Mouse (Mus musculus): ENCODE measurements at regions not wholly inside any gene's neighbourhood (a gene's known extent, or its start where the extent isn't known, plus 50 kb on each side); places are given as distances from the start of the nearest gene placed in this dataset.

DNA sequence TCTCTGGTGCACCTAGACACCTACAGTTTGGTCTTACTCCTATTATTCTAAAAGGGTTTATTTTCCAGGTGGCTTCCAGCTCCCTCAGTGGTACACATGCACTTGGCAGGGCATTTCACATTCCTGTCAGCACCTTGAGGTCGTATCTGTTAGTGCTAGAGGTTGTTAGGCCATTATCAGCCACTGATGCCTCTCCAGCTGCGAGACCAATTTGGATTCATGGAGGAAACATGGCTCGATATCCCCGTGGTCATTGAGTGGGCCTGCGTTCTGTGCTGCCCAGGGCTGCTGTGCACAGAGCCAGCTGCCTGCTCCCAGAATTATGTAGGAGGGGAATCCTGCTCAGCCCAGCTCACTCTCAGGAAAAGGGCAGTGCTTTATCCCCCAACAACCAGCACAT, 60.1 kb upstream of the Irx1 start:
- no peak for DNase-seq

DNA sequence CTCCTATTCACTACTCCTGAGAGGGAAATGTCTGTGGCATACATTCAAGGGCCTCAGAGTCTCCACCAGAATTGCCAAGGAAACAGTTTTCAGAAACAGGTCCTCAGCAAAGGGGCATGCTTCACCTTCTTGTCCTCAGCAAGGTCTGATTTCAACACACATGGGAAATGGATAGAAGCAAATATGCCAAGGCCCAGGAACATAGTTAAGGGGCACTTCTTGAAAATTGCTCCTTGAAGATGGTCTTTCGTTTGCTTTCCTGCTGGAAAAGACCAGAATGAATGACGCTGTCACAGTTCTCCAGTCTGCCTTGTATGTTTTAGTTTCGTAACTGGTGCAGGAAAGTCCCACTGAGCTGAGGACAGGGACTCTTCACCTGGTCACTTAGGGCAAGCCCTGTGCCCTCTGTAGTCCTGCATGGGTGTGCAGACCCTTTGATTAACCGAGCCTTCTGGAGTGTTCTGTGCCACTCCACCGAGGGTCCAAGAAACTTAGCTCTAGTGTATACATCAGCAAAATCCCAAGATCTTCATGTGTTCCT, 80.5 kb upstream of the Irx1 start:
- DNase-seq: no peak

DNA sequence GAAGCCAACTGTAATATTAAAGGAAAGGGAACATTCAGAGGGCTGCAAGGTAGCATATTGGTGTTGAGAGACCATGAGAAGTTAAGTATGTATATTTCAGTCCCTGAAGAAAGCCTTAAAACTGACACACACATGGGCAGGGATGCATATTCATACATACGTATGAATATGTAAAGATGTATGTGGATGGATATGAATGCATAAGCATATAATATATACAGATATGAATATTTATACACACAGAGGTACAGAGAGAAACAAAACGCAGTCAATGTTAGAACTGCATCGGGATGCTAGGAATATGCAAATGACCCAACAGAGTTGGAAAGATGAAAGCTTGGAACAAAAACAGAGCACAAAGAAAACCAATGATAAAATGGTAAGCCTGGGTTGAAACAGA, 92.9 kb upstream of the Irx1 start:
- DNase-seq: no peak

DNA sequence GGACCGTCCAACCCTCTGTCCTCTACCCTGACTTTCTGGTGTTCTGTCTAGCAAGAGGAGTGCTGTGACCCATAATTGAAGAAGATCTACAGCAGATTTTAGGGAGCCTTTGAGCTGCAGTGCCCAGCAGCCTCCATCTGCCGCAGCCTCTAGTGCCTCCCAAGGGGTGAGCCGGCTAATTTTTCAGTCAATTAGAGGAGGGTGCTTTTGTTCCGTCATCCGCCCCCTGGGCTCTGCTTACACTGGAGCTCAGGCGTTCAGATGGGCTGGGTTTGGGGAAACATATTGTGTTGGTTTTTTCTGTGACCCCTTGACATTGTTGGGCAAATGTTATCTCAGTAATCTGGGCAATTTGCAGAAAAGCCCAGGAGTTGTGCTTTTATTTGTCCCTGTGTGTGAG, 98.1 kb upstream of the Irx1 start:
- no peak for DNase-seq

DNA sequence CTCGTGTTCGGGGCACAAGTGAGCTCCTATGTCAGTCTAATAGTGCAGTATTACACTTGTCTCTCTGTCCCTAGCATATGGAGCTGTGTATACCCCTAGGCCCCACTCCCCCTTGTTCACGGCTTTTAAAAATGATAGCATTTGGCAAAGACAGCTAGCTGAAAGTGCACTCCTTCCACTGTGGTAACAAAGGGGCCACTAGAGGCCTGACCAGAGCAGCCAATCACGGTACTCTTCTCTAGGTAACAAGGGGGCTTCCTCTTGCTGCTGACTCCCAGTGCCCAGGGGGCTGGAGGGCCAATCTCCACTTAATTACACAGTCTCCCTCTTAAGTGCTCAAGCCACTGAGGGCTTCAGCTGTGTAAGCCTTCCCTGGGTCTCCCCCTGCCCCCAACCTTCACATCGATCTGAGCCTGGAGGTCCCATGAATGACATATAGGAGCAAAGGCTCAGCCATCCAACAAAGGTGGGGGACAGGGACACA, 99.8 kb upstream of the Irx1 start:
- DNase-seq: no peak

DNA sequence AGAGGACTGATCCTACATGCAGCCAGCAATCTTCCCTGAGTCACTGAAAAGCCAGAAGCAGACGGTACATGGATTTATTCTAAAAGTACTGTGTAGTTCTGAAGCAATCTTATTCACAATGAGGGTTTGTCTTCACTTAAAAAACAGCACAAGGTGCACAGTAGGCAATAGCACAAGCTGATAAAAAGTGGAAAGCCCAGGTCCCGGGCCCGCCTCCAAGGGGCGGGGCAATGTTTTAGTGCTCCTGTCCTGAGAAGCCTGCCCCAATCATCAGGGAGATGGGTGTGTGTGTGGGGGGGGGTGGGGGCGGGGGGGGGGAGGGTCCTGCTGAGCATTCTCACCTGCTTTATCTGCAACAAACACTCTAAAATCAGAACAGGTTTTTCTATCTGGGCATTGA, 133.1 kb upstream of the Irx1 start:
- DNase-seq: no peak

DNA sequence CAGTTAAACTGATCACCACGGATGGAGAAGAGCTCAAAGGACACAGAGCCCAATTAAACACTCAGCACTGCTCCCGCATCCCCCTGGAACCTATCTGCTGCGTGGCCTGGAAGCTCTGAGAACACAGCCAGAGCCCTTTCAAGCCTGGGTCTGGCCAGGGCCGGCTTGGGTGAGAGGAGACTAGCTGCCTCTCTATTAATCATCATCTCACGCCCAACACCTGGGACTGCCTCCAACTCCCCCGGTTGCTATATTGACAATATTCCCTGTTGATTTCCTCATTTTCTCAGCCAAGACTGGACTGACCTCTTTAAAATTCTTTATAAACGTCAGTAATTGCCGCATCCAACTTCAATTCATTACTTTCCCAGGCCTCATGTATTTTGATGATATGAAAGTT, 133.7 kb upstream of the Irx1 start:
- peak; percentile 2 for DNase-seq

DNA sequence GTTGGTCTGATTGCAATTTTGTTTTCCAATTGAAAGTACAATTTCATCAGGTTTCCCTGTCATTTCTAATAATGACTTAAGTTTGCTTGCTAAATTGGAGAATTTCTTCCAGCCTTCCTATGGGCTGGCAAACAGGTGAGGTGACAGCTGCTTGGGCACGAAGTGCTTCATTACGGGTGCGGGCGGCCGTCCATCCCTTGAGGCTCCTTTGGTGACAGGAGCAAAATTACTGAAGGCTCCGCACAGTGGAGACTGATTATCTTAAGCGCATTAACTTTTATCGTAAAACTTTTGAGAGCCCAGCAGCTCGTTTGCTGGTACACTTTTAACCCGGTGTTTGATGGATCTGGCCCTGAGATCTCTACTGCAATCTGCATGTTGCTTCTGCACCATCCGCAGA, 134.3 kb upstream of the Irx1 start:
- DNase-seq: no peak

DNA sequence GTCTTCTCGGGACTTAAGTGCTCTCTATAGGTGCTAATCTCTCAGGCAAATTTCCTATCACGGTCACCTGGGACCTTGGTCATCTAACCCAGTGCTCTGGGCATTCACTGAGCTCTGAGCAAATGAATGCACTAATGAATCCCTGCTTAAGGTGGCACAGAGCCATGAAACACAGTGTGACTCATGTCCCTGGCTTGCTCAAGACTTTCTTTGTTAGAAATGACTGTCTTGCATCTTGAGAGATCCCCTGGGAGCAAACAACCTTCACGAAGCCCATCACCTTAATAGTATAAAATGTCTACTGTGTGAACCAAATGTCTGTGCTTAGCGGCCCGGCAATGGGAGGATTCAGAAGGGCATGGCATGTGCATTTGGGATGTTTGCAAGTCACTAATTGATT, 137.2 kb upstream of the Irx1 start:
- DNase-seq: no peak

DNA sequence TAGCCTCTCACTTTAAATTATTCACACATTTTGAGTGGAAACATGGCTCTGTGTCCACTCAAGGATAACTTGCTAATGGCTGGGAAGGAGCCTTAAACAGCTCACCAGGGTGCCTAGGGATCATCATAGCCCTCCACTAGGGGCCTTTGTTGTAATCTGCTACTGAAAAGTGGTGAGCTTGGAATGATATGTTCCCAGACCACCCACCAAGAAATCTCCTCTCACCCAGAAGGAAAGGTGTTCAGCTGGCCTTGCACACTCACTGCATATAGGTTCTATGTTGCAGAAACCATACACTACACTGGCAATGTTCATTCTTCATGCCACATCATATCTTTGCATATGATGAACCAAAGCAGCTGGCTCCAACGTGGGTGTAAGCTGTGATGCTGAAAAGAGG, 145.1 kb upstream of the Irx1 start:
- no peak for DNase-seq

DNA sequence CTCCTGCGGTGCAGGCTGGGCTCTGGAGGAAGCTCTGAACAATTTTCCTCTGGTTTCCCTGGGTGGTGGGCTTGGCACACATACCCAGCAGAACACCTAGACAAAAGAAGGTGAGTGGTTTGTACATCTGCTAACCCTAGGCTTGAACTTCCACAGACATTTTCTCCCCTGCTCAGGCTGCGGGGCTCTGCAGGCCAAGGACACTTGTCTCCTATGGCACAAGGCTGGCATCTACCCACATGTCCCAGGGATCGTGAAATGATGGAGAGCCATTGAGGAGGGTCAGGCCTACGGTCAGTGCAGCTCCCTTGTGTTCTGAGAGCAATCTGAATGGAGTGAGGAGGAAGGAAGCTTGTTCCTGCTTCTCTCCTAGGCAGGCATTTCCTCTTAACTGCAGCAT, 150.4 kb upstream of the Irx1 start:
- DNase-seq: no peak

DNA sequence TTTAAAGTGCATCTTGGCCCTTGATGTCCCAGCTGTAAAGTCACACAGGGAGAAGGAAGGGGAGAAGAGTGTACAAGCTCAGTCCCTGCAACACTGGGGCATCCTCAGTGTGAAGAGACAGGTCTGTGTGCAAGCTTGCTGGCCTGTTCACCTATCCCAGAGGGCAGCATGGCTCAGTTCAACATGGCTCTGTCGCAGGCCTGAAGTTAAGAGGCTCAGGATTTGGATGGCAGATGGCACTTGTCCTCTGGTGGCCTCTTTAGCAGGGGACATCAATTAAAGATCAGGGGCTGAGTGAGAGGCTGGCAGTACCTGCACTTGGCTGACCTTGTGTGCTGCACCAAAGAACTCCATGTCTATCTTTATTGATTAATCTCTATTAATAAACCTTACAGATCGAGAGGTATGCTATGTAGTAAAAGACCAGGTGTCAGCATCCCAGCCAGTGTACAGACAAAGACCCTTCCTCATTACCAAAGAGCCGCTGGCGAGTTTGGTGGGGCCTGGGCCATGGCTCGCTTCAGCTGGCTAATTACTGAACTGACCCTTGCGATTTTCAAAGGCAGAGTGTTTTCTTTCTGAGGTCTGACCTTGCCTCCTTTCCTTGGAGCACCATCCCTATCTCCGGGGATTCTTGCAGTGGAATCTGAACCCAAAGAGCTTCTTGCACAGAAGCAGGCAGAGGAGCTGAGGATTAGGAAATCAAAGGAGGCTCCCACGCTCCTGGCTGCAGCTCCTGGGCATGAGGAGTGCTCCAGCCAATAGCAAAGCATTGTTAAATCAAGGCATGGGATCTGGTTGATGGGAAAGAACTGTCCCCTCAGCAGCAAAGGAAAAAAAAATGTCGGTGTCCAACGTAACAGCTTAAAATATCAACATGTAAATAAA, 151.5 kb upstream of the Irx1 start:
- no peak for DNase-seq

DNA sequence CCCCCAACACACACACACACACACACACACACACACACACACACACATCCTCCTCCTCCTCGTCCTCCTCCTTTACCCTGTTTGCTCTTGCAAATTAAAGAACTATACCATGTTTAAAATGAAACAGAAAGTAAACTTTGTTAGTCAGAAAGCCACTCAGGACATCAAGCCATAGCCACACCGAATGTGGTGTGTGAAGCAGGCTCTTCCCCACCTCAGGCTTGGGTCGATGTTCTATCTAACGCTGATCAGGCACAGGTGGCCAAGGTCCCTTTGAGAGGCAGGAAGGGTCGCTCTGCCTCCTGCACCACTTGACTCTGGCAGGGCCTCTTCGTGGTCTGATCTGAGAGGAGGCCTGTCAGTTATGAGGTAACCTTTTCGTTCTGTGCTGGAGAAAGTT, 156.9 kb upstream of the Irx1 start:
- DNase-seq: no peak

DNA sequence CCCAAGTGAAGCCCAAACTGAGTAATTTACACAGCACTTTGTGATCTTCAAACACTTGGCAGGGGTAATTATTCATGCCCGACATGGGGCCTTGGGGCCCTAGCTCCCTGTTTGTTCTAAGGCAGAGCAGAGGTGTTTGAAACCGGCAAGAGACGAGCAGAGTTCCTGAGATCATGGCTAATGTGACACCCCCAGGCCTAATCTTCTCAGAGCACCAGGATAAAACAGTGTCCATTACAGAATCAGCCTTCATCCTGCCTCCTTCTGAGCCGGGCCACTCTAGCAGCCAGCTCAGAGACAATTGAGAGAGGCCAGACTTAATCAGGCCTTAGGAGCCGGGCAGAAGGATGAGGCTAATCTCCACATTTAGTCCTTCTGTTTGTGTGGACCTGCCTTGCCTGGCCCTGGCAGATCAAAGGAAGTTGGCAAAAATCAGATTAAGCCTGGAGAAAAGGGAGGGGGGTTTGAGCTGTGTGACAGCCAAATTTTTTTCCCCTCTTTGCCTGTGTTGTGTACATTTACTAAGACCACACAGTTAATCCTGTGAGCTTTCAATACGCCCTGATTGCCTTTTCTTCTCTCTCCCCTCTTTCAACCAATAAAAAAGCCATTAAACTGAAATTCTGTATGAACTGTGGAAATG, 157.5 kb upstream of the Irx1 start:
- no peak for DNase-seq

DNA sequence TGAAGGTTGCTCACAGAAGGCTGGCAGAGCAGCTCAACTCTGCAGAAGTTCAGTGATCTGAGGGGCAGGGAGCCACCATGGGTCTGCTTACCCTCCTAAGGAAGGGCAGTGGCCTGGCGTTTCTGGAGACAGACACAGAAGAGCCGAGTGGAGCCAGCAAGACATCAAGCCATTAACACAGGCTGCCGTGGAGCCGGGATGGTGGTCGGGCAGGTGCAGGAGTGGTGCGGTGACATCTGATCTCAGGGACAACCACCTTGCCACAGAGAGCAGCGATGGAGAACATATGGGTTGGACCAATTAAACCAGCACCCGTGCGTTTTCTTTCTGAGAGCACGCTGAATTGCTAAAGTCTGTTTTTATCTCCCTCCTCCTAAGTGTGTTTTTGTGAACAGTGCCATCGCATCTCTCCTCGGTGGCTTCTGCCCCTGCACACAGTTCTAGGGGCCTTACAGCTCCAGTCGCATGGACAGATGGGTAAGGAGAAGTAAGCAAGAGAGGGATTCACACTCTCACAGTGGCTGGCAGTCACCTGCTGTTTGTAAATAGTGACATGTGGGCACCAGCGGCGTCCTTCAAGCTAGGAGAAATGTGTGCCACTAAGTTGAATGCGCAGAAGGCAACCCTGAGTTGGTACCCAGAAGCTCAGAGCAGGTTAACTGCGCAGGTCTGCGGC, 158.2 kb upstream of the Irx1 start:
- DNase-seq: no peak

DNA sequence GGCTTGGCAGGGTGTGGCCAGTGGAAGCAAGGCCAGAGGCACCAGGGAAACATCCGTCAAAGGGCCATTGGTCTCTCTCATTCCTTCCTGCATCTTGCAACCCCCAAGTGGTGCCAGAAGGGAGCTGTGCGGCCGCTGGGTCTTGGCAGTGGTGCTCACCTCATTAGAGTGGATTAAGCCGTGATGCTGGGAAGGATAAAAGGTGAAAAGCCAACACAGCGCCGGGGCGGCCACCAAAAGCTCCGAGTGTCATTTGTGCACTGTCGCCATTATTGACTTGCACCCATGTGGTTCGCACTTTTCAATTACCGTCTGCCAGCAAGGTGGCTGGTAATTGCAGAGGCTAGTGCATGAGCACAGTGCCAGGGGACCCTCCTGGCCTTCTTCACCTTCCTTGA, 158.7 kb upstream of the Irx1 start:
- no peak for DNase-seq

DNA sequence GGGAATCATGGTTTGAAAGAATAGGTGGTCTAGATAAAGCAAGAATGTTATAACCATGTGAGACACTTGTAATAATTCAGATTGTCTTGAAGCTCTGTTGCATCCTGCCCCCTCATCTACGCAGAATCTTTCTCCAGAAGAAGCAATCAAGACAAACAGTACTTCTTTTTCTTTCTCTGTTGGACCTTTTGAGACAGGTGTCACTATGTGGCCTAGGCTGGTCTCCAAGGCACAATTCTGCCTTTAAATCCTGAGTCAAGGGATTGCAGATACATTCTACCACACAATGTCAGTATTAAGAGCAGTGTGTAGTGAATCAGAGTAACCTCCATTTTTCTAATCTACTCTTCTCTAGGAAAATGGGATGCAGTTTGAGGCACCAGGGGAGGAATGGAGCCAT, 164.8 kb upstream of the Irx1 start:
- no peak for DNase-seq

DNA sequence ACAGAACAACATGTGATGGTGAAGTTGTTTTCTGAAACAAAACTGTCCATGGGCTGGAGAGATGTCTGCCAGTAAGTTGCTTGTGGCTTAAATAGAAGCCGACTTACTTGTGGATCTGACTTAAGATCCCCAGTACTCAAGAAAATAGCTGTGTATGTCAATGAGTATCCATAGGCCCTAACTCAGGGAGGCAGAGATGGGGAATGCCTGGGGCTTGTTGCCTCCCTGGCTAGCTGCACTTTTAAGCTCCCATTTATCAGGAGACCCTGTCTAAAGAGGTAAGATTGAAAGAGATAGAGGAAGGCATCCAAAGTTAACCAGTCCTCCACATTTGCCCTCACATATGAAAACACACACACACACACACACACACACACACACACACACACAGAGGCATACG, 167.8 kb upstream of the Irx1 start:
- no peak for DNase-seq

DNA sequence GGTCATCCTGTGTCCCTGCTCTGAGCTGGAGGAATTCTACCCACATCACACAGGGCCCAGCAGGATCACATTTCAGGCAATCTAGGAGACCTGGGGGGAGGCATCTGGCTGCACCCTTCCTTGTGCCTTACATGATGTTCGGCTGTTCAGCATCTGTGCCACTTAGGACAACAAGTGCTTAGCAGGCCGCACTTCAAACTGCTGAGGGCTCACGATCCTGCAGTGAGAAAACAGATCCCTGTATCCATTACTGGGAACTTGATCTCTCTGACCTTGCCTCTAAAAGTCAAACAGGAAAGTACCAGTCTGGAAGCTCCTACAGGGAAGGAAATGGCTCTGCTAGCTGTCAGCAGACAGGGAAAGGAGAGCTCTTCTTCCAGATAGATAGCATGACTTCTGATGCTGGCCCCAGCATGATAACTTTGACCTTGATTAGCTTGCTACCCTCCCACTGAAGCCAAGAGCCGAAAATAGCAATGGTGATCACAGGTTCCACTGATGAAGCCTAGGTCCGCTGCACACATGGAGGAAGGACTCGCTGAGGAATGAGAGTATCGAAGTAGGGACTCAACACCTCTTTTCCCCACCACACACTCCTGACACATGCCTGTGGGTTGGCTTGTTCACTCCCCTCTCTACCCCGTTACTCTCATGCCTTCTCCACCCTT, 170.7 kb upstream of the Irx1 start:
- no peak for DNase-seq

DNA sequence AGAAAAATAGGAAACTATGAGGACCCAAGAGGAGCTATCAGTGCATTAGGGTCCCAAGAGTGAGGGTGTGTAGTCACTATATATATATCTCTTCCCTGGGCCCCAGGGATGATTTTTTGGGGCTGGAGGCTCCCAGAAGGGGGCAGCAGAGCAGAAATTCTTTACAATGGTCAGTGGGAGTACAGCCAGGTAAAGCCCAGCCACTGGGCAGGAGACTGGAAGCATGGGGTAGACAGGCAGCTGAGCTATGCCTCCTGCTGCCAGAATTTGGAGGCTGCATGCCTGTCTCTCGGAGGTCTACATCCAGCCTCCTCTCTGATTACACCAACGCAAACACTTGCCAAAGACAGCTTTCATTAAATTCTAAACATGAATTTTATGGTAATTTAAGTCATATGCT, 202.7 kb upstream of the Irx1 start:
- DNase-seq: no peak

DNA sequence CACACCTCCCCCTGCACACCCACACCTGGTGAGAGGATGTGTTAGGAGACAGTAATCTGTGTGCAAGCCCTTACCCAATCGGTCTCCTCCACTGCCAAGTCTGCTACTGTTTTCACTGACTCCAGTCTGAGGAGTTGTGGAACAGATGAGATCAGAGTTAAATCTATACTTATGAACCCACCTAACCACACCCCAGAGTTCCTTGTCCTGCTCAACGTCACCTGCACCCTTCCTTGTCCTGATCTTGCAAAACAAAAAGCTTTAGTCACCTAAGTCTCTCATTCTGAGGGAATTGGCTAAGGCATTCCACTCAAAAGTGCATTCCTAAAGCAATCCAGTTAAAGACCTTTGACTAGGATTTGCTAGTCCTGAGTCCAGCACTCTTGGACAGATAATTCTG, 203.9 kb upstream of the Irx1 start:
- no peak for DNase-seq

DNA sequence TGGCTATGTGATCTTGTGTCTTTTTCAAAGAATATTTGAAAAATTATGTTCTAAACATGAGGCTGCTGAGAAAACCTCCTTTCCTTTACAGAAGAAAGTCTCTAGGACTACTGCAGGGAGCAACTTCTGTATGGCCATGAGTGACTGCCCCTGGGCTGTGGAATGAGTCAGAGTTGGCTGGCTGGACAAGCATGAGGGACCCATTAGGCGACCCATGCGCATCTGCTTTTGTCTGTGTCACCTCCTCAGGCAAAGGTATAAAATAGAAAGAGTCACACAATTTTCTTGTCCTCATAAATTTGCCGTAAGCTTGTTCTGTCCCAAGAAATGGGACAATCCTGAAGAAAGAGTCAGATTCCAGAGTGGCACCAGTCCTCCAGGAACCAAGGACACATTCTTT, 220.1 kb upstream of the Irx1 start:
- no peak for DNase-seq
